Mouse (Mus musculus) kidney, adult 11 months (tissue): ENCODE results near the gene Fam163a.
A peak's percentile ranks its signal among the peaks of the same experiment; 100 is the strongest.

Experiments used
- DNase-seq: peaks from one replicate; pipeline ENCODE4 v3.0.0; 2022

The Fam163a gene

GRCm38 (mm10) chr1:156197588-156197987 is 7.2 kb downstream of the Fam163a start:
- no peak for DNase-seq

DNA sequence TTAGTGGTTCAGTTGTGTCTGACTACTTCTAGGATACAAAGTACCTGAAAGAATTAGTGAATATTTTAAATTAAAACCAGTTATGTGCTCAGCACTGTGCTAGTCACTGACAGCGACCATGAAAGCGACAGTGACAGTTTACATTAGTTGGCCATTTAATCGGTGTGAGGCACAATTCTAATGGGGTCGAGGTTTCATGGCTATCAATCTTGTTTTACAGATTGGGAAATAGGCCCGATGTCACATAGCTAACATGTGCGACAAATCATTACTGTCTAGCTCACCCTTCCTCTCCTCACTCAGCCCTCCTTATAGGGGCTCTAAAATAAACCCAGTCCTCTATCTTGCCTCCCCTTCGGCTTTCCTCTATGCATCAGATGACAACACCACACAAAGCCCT is 11.5 kb downstream of the Fam163a start:
- no peak for DNase-seq

DNA sequence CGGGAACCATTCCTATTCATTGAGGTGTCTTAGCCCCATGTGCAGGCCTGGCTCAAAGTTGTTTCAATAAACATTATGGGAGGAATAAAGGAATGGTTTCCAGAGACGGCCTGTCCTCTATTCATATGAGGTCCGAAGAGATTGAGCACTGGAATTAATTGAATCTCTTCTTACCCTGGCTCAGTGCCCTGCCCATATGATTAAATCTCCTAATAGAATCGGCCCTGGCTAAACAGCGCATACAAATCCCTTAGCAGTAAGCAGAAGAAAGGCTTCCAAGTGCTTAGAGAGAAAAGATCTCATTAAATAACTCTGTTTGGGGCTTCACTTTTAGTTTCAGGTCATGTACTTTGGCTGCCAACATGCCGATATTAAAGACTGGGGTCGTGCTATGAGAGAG is 12.0 kb downstream of the Fam163a start:
- no peak for DNase-seq

DNA sequence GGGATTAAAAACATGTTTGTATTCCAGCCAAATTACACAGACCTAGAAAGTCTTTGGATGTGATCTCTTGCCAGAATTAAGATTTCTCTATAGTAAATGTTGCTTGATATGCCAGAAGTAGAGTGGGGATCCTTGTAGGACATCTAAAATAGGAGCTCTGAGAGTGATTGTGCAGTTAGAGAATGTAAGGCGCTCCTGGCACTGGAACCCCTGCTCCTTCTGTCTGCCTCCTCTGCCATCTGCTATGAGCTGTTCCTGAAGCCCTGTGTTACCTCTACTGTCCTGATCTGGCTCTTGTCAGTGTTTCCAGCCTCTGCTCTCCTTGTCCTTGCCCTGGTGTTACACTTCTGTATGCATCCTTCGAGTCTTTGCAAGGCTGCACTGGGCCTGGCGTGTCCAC is 18.2 kb downstream of the Fam163a start:
- DNase-seq, result no peak

DNA sequence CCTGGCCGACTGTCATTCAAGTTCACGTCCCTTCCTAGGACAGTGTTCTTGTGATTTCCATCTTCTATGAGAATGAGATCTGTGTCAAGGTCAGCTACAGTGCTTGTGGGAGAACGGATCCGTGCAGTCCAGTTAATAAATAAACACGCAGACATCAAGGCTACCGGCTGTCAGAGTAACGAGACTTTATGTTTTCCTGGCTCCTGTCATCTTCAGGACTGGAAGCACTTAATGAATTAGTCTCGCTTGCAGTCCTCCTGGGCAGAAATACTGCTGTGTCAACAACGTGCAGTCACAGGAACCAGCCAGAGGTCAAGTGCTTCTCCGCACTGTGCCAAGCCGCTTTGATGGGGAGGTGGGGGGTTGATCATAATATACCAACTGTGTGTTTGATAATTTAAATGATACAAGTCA is 20.7 kb downstream of the Fam163a start:
- peak; percentile 77 for DNase-seq

DNA sequence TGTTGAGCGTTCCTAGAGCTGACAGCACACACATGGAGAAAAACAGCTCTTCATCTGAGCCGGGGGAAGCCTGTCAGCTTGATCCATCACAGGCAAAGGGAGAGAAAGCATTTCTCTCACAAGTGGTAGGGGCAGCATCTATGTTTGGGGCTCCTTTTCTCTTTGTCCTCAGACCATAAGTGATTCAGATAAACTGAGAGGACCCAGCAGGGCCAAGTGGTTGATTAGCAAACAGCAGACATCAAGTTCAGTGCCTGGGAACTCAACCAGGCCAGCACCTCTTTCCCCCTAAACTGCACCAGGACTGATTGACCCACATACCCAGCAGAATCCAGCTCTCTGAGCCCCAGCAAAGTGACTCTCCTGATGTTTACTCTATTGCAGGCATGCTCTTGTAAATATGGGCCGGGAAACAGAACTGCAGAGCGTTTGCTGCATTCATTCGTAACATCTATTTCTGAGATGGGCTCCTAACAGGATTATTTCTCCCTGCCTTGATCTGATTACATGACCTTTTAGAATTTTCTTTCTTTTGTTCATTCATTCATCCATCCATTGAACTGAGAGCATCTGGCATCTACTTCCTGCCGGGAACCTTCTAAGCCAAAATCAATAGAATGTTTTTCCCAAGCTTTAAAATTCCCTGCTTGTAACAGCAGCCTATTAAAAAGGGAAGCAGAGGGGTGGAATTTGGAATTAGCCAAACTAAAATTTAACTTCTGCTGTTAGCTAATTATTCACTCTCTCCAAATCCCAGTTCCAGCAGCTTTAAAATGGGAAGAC is 21.5 kb downstream of the Fam163a start:
- no peak for DNase-seq

DNA sequence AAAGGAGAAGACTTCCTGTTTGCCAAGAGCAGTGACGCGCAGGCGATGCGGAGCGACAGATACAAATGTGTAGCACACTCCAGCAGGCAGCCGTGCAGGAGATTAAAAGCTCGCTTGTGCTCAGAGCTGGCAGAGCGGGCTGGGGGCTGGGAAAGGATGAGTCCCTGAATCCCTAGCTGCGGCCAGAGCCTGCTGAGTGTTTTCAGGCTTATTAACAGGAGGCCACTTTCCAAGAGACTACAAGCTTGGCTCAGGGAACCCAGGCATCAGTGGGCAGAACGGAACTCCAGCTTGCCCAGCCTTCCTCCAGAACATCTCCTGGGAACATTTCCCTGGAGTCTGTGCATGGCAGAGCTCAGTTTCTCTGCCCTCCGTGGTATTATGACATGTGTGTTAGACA is 25.0 kb downstream of the Fam163a start:
- no peak for DNase-seq

DNA sequence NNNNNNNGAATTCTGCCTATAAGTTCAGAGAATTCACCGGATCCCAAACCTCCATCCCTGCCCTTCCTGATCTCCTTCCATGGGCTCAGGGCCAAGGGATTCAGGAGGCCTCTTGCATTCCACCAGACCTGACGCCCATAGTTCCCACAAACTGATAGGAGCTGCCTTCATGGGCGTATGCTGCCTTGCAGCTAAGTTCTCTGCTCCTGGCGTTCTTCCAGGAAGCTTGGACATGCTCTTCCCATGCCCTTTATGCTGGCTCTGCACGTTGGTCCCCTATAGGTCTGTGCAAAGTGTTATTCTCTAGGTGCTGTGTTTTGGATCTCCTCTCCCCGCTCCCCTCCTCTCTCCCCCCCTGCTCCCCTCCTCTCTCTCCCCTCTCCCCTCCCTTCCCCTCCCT is 36.1 kb downstream of the Fam163a start:
- no peak for DNase-seq

DNA sequence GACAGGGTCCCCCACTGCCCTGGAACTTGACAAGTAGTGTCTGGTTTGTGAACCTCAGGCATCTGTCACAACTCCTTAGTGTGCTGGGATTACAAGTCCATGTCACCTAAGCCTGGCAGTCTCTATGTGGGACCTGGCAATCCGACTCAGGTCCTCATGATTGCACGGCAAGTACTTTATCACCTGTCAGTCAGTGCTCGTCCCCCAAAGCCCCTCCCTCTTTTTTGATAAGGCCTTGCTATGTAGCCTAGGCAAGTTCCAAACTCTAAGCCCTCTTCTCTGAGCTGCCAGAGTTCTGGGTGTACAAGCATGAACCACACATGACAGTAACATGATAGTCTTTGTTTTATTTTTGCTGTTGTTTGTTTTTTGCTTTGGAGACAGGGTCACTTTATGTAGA is 88.1 kb downstream of the Fam163a start:
- DNase-seq, result no peak

GRCm38 (mm10) chr1:156113884-156114499 is 90.8 kb downstream of the Fam163a start:
- DNase-seq, result no peak

DNA sequence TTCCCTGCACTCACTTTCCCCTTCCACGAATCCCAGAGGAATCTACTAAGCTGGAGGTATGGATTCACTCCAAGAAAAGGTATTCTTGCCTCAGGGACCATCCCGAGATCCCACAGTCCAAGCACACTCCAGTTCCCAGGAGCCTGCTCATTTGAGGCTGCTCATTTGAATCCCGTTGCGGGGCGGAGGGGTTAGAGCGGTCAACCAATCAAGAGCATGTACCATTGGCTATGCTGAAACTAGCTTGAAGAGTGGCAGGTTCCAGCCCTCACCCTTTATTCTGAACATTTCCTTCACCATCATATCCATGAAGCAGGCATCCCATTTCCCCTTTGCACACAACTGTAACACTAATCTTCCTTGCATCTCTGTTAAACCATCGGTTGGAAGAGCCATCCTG is 92.7 kb downstream of the Fam163a start:
- no peak for DNase-seq

DNA sequence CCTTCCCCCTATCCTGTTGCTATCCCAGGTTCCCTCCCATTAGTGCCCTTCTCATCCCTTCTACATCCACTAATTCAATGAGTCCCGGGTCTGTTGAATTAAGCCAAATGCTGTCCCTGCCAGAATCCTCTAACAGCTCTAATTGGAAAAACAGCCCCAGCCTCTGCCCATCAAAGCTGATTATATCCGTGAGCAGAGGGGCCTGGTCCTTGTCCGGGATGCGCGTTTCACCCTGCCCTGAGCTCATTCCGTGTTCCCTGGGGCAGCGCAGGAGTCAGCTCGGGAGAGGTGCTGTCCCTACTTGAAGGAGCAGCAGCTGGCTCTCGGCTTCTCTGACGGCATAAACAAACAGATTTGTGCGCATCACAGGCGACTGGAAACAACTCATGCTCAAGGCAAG is 93.1 kb downstream of the Fam163a start:
- DNase-seq, result no peak

DNA sequence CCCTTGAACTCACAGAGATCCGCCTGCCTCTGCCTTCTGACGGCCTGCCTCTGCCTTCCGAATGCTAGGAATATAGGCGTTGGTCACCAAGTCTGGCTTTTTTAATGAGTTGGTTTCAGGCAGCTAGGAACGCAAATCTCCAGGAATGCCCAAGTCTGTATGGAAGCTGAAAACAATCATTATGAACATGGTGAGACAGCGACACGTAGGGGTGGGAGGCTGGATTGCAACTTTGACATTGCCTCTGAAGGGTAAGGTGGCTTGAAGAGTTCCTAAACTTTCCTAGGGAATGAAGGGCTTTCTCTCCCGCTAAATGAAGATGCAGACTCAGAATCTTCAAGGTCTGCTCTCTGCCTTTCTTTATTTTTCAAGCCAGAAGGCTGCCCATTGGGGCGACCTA is 93.7 kb downstream of the Fam163a start:
- no peak for DNase-seq

DNA sequence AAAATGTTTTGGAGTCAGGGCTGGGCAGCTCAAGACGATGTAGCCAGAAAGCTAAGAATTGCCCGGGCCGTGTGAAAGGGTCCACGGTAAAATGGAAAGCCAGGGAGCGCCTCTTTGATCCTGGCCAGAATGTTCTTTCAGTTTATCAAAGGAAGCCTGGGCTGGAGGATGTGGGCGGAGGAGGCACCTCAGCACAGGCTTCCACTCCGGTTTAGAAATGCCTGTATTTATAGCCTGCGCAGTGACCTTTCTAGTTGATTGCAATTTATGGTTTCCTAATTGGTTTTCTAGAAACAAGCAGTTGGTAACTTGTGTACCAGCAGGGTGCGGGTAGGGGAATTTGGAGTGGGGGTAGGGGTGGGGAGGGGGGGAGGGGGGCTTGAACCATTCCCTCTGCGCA is 96.4 kb downstream of the Fam163a start:
- DNase-seq, result no peak

DNA sequence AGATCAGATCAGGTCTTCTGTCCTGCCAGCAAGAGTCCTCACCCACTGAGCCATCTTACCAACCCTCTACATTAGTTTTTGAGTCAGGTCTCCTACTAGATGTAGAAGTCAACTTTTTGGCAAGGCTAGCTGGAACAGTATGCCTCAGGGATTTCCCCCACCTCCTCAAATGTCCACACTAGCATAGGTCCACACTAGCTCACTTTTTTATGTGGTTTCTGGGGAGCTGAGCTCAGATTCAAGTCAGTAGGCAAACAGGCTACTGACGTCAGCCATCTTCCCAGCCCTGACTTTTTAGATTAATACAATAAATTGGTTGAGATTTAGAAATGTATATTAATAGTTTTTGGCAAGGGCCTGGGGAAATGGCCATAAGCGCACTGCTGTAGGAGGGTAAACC is 97.4 kb downstream of the Fam163a start:
- DNase-seq, result no peak

DNA sequence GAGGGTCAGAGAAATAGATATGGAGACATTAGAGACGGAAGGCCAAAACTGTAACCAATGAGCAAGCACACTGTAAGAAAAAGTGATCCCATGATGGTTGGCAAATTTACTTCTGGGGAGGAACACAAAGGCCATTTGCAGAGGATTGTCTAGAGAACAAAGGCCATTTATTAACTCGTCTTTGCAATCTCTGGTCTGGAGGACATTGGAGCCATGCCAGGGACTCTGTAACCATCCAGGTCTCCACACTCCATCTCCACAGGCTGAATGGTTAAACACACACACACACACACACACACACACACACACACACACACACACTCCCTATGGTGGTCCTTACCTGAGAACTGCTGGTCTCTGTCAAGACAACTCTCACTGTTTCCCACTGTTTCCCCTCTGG is 99.4 kb downstream of the Fam163a start:
- DNase-seq, result no peak

GRCm38 (mm10) chr1:156103763-156104162 is 101.1 kb downstream of the Fam163a start:
- DNase-seq, result no peak

DNA sequence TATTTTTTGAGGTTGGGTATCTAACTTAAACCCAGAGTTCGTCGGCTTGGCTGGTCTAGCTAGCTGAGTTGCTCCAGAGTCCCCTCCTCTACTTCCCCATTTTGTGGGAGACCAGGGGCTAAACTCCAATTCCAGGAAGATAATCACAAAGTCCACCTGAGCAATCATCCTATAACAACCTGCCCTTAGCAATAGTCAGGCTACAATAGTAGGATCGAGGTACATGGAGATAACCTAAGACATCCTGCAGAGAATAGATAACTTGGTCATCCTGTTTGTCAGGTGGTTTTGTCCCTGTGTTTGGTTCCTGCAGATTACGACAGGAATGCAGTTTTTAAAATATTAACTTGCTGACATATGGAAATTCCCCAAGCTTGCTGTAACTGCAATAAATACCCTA is 113.0 kb downstream of the Fam163a start:
- no peak for DNase-seq

GRCm38 (mm10) chr1:156090042-156090441 is 114.8 kb downstream of the Fam163a start:
- DNase-seq, result no peak

- DNase-seq, result no peak
Measured at GRCm38 (mm10) chr1:156089561-156089960, 115.3 kb downstream of the Fam163a start.

GRCm38 (mm10) chr1:156087586-156087985 is 117.2 kb downstream of the Fam163a start:
- DNase-seq, result no peak

DNA sequence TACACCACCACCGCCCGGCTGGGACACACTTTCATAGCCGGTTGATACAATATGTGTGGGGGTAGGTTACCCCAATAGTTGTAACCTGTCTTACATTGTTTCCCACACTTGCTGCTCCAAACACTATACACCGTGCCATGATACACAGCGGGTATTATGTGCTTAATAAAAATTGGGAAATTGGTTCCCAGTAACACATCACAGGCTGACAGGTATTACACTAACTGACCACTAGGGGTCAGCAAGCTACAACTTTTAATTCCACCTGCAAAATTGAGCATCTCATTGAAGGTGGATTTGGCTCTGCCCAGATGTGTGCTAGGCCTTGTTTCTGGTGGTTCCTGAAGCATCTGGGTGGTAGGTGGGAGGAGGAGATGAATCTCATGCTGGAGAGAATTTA is 119.1 kb downstream of the Fam163a start:
- no peak for DNase-seq

- no peak for DNase-seq
Measured at GRCm38 (mm10) chr1:156084603-156085002, 120.2 kb downstream of the Fam163a start.

- DNase-seq, result no peak
Measured at GRCm38 (mm10) chr1:156077655-156078054, 127.2 kb downstream of the Fam163a start.

GRCm38 (mm10) chr1:156076474-156076873 is 128.4 kb downstream of the Fam163a start:
- DNase-seq, result no peak
